Mouse (Mus musculus) midbrain, embryonic 13.5 days (tissue): ENCODE measurements around the gene Gm13272. TPM values are rescaled to one million over a fixed set of nuclear protein-coding genes. Genes with fewer than 3 reads are reported as not detected.
A peak's percentile ranks its signal among the peaks of the same experiment; 100 is the strongest.
"Not testable (repeated sequence)": the region's sequence is repeated elsewhere in the genome, so short reads cannot be mapped to it uniquely, and the experiment has no call there.

Experiments used
- ATAC-seq: fragments of 200-750 bp; cut with Nextera tagmentation; 2 replicates; pipeline ENCODE4 v1.8.0; 2017; ENCODE audit warnings: mild to moderate bottlenecking, moderate TSS enrichment, moderate library complexity
- H3K27ac ChIP-seq: fragments of 300-500 bp; sonication (generic); 2 replicates; pipeline ENCODE4 v1.5.1; 2015; ENCODE audit warnings: inconsistent platforms, mild to moderate bottlenecking, moderate library complexity
- H3K27me3 ChIP-seq: fragments of 300-500 bp; sonication (generic); 2 replicates; pipeline ENCODE4 v1.6.1; 2015; ENCODE audit warnings: mild to moderate bottlenecking, inconsistent platforms
- H3K36me3 ChIP-seq: fragments of 300-500 bp; sonication (generic); 2 replicates; pipeline ENCODE4 v1.6.1; 2015; ENCODE audit warnings: mild to moderate bottlenecking, inconsistent platforms
- H3K4me1 ChIP-seq: fragments of 300-500 bp; sonication (generic); replicated peaks from 2 replicates; pipeline ENCODE4 v1.6.1; 2015; ENCODE audit warnings: inconsistent platforms
- H3K4me2 ChIP-seq: fragments of 300-500 bp; sonication (generic); replicated peaks from 2 replicates; pipeline ENCODE4 v1.6.1; 2015; ENCODE audit warnings: moderate library complexity, mild to moderate bottlenecking, inconsistent platforms
- H3K4me3 ChIP-seq: fragments of 300-500 bp; sonication (generic); replicated peaks from 2 replicates; pipeline ENCODE4 v1.5.1; 2015; ENCODE audit warnings: mild to moderate bottlenecking, inconsistent platforms
- H3K9ac ChIP-seq: fragments of 300-500 bp; sonication (generic); replicated peaks from 2 replicates; pipeline ENCODE4 v1.6.1; 2015; ENCODE audit warnings: mild to moderate bottlenecking, inconsistent platforms
- H3K9me3 ChIP-seq: fragments of 300-500 bp; sonication (generic); 2 replicates; pipeline ENCODE4 v1.6.1; 2016; ENCODE audit warnings: mild to moderate bottlenecking, inconsistent platforms
- WGBS: fragments of 180-500 bp; shearing (Covaris S2); methylation state at CpG from one replicate; pipeline ENCODE4 v1.1.7; 2015; 5-methylcytosine and 5-hydroxymethylcytosine counted together
- polyA plus RNA-seq: library from polyadenylated mRNA; unstranded; fragments of >200 nt; fragmentation: Nextera tagmentation; extraction: Ambion mirVana; gene quantifications from 2 replicates; pipeline ENCODE4 v1.2.1, GENCODE M21; 2015

Gene Gm13272
- polyA plus RNA-seq, result not detected in 2 replicates

GRCm38 (mm10) chr4:88779550-88779949 is at the start of gene Gm13272:
Gm13272 (plus strand) TSS chr4:88779850.
- no CpG with 5 or more reads among the region's 29 CpGs for WGBS
- not testable (repeated sequence) for ATAC-seq, H3K4me1 ChIP-seq

GRCm38 (mm10) chr4:88738480-88738879 is 41.2 kb upstream of the Gm13272 start:
- no peaks in the 10 kb centered on the region for H3K27me3 ChIP-seq
- no peak for ATAC-seq
- H3K4me2 ChIP-seq, result no peak overlapping the region
- H3K36me3 ChIP-seq, result no peaks in the 10 kb centered on the region
- no peak overlapping the region for H3K9ac ChIP-seq
- H3K9me3 ChIP-seq, result no peaks in the 10 kb centered on the region
- no peak overlapping the region for H3K27ac ChIP-seq
- no peak overlapping the region for H3K4me3 ChIP-seq
- no peaks in the 10 kb centered on the region for H3K4me1 ChIP-seq
- WGBS, result 6% methylated on average over 2 of the region's 2 CpGs

More at GRCm38 (mm10) chr4:88779550-88779949, at the start of gene Gm13272:
- H3K9ac ChIP-seq, H3K9me3 ChIP-seq, H3K27me3 ChIP-seq, H3K36me3 ChIP-seq, H3K4me2 ChIP-seq, H3K27ac ChIP-seq, H3K4me3 ChIP-seq: not testable (repeated sequence)

- no peak overlapping the region for H3K27ac ChIP-seq
- H3K9me3 ChIP-seq, result no peaks in the 10 kb centered on the region
- no peak overlapping the region for H3K4me2 ChIP-seq
- no peak overlapping the region for H3K9ac ChIP-seq
- H3K4me1 ChIP-seq, result no peaks in the 10 kb centered on the region
- no peak overlapping the region for H3K4me3 ChIP-seq
- 91% methylated on average over 6 of the region's 6 CpGs for WGBS
- no peak for ATAC-seq
- H3K27me3 ChIP-seq, result no peaks in the 10 kb centered on the region
- H3K36me3 ChIP-seq, result no peaks in the 10 kb centered on the region
Observed at GRCm38 (mm10) chr4:88739036-88739435, 40.6 kb upstream of the Gm13272 start.

- Histone ChIP-seq H3K9me3 (no peaks in the 10 kb centered on the region), H3K4me2 (no peak overlapping the region), H3K9ac (no peak overlapping the region), H3K27ac (no peak overlapping the region), H3K4me1 (no peaks in the 10 kb centered on the region; the same call in 1 of the 2 replicates), H3K36me3 (no peaks in the 10 kb centered on the region), H3K4me3 (no peak overlapping the region), H3K27me3 (no peaks in the 10 kb centered on the region)
- no peak for ATAC-seq
- 93% methylated on average over 4 of the region's 4 CpGs for WGBS
Observed at GRCm38 (mm10) chr4:88741426-88741825, 38.2 kb upstream of the Gm13272 start.

- Histone ChIP-seq H3K27ac (no peak overlapping the region), H3K4me2 (no peak overlapping the region), H3K9me3 (no peaks in the 10 kb centered on the region), H3K4me1 (no peaks in the 10 kb centered on the region; the same call in 1 of the 2 replicates), H3K4me3 (no peak overlapping the region), H3K9ac (no peak overlapping the region), H3K27me3 (no peaks in the 10 kb centered on the region), H3K36me3 (no peaks in the 10 kb centered on the region)
- ATAC-seq, result no peak
- 78% methylated on average over 7 of the region's 7 CpGs for WGBS
Observed at GRCm38 (mm10) chr4:88742771-88743371, 36.8 kb upstream of the Gm13272 start.

GRCm38 (mm10) chr4:88744207-88744606 is 35.4 kb upstream of the Gm13272 start:
- Histone ChIP-seq H3K4me3 (no peak overlapping the region), H3K36me3 (no peaks in the 10 kb centered on the region), H3K4me1 (no peaks in the 10 kb centered on the region; the same call in 1 of the 2 replicates), H3K27ac (no peak overlapping the region), H3K4me2 (no peak overlapping the region), H3K9me3 (no peaks in the 10 kb centered on the region), H3K27me3 (no peaks in the 10 kb centered on the region), H3K9ac (no peak overlapping the region)
- ATAC-seq, result no peak
- 73% methylated on average over 3 of the region's 3 CpGs for WGBS

- H3K4me1 ChIP-seq, result no peaks in the 10 kb centered on the region; the same call in 1 of the 2 replicates
- 70% methylated on average over 6 of the region's 6 CpGs for WGBS
Observed at GRCm38 (mm10) chr4:88749926-88750325, 29.7 kb upstream of the Gm13272 start.

GRCm38 (mm10) chr4:88754818-88755340 is 24.8 kb upstream of the Gm13272 start, which contains the start of gene Gm13271:
Gm13271 (plus strand) TSS chr4:88754868.
- not testable (repeated sequence) for H3K36me3 ChIP-seq, H3K4me1 ChIP-seq, H3K27ac ChIP-seq, H3K4me2 ChIP-seq, ATAC-seq, H3K9me3 ChIP-seq, H3K4me3 ChIP-seq, H3K9ac ChIP-seq, H3K27me3 ChIP-seq
- WGBS, result 76% methylated on average over 15 of the region's 15 CpGs

More at GRCm38 (mm10) chr4:88749926-88750325, 29.7 kb upstream of the Gm13272 start:
- Histone ChIP-seq H3K9ac (no peak overlapping the region), H3K4me2 (no peak overlapping the region), H3K36me3 (no peaks in the 10 kb centered on the region), H3K27ac (no peak overlapping the region), H3K27me3 (no peaks in the 10 kb centered on the region), H3K9me3 (no peaks in the 10 kb centered on the region), H3K4me3 (no peak overlapping the region)
- no peak for ATAC-seq

GRCm38 (mm10) chr4:88756581-88757513 is 22.8 kb upstream of the Gm13272 start:
- Histone ChIP-seq H3K27ac (peak overlapping the region; percentile 67), H3K4me3 (peak overlapping the region; percentile 40), H3K9ac (peak overlapping the region; percentile 53), H3K4me2 (peak overlapping the region; percentile 63)
- ATAC-seq, H3K36me3 ChIP-seq, H3K4me1 ChIP-seq, H3K9me3 ChIP-seq, H3K27me3 ChIP-seq: not testable (repeated sequence)
- WGBS, result 11% methylated on average over 29 of the region's 31 CpGs

- peak overlapping the region; percentile 53 for H3K9ac ChIP-seq
- not testable (repeated sequence) for H3K36me3 ChIP-seq, H3K27me3 ChIP-seq, H3K9me3 ChIP-seq, H3K4me1 ChIP-seq
- H3K4me2 ChIP-seq, result peak overlapping the region; percentile 63
- under 1% methylated on average over 21 of the region's 21 CpGs for WGBS
- peak; percentile 100 for ATAC-seq
- H3K4me3 ChIP-seq, result peak overlapping the region; percentile 40
- peak overlapping the region; percentile 67 for H3K27ac ChIP-seq
Observed at GRCm38 (mm10) chr4:88757628-88758031, 22.0 kb upstream of the Gm13272 start.

- H3K4me3 ChIP-seq, ATAC-seq, H3K27me3 ChIP-seq, H3K4me1 ChIP-seq, H3K27ac ChIP-seq, H3K4me2 ChIP-seq, H3K36me3 ChIP-seq, H3K9ac ChIP-seq, H3K9me3 ChIP-seq: not testable (repeated sequence)
- WGBS, result 90% methylated on average over 9 of the region's 9 CpGs
Observed at GRCm38 (mm10) chr4:88758751-88759150, 20.9 kb upstream of the Gm13272 start.
